Mouse (Mus musculus): ENCODE measurements around the gene Zcchc10.
"Not testable (repeated sequence)": the region's sequence is repeated elsewhere in the genome, so short reads cannot be mapped to it uniquely, and the experiment has no call there.

Zcchc10 gene

DNA sequence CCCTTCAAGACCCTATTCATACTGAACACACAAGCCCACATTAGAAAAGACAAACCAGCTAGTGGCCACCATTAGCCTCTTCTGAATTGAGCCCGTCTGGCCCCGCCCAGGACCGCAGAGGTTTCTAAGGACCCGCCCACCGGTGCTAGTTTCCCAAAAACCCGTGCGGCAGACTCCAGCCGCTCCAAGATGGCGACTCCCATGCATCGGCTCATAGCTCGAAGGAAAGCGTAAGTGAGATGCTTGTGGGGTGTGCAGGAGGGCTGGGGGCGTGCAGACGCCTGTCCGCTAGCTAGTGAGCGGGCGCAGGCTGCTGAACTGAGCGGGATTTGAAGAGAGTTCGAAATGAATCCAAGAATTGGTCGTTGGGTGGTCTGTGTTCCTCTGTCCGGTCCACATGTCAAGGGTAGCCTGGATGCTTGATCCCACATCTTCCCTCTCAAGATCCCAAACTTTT is at the start of gene Zcchc10:
Gene Zcchc10 (plus strand): TSS at position 168 of the 457 bp plus-strand sequence.
- DNase-seq: peak; percentile 86

GRCm38 (mm10) chr11:53275358-53275757 is 49.1 kb upstream of the Zcchc10 start:
- DNase-seq: no peak

GRCm38 (mm10) chr11:53278411-53278810 is 46.1 kb upstream of the Zcchc10 start:
- no peak for DNase-seq

GRCm38 (mm10) chr11:53285885-53286284 is 38.6 kb upstream of the Zcchc10 start:
- DNase-seq: no peak

DNA sequence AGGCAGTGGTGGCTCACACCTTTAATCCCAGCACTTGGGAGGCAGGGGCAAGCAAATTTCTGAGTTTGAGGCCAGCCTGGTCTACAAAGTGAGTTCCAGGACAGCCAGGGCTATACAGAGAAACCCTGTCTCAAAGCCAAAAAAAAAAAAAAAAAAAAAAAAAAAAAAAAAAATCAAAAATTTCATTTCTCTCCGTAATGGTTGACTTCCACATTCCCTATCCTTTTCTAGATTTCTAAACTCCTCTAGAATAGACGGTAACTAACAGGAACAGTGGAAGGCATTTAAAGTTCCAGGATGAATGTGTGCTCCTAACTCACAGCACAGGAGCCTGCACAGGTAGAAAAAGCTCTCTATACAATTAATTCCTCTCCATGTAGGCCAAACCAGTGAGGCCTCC is 34.3 kb upstream of the Zcchc10 start:
- DNase-seq: not testable (repeated sequence)

DNA sequence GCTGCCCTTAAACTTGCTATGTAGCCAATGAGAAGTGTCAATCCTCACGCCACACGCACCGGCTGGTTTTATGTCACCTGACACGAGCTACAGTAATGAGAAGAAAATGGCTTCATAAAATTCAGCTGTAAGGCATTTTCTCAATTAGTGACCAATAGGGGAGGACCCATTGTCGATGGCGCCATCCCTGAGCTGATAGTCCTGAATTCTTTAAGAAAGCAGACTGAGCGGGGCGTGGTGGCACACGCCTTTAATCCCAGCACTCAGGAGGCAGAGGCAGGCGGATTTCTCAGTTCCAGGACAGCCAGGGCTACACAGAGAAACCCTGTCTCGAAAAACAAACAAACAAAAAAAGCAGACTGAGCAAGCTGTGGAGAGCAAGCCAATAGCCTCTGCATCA is 33.6 kb upstream of the Zcchc10 start:
- no peak for DNase-seq

- no peak for DNase-seq
These were observed 30.0 kb upstream of the Zcchc10 start for GRCm38 (mm10) chr11:53294441-53294840.

DNA sequence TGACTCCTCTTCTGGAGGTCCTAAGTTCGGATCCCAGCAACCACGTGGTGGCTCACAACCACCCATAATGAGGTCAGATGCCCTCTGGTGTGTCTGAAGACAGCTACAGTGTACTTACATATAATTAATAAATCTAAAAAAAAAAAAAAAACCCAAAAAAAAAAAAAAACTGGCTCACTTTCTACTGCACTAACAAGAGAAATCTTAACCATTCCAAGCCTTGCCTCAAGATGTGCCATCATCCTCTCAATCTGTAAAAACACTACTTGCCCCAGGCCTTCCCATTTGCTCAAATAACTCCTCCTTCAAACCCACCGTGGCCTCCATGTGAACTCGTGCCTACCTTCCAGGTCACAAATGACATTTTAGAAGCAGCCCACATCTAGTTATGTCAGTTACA is 27.6 kb upstream of the Zcchc10 start:
- no peak for DNase-seq

- no peak for DNase-seq
These were observed 26.3 kb upstream of the Zcchc10 start for GRCm38 (mm10) chr11:53297947-53298860.

- DNase-seq: peak; percentile 77
These were observed 24.7 kb upstream of the Zcchc10 start for GRCm38 (mm10) chr11:53299551-53300329.

DNA sequence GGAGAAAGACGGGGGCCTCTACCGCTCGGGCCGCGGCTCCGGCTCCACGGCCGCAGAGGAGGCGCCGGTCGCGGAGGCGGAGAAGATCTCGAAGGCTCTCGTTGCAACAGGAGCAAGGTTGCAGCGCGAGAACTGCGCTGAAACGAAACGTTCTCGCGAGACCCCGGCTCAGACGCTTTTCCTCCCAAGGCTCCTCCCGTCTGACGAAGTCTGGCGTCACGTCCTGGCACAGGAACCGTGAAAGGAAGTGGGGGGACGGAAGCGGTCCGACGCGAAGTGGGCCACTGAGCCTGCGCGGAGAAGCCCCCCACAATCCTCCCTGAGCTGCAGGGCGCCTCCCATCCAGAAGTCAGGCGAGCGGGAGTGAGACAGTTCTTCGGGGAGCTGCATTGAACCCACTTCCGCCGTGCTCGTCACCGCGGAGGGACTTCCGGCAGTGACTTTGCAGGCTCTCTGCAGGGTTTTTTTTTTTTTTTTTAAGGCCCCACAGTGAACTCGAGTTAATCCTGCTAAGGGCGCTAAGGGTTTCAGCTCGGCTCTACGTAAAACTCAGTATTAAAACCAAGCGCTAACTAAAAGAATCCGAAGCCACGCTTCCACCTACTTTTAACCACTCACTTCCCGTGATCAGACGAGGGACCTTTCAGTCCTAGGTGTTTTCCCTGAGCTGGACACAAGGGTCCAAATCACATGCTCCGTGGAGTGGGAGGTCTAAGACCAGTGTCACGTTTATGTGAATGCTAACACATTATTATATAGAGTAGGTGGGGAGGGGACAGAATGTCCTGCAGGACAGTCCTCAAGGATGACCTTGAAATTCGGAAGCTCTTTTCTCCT is 23.9 kb upstream of the Zcchc10 start, which contains the start of gene Hspa4:
Gene Hspa4 (minus strand): TSS at position 128 of the 837 bp plus-strand sequence.
- DNase-seq: peak; percentile 98

GRCm38 (mm10) chr11:53301167-53301515 is 23.3 kb upstream of the Zcchc10 start:
- no peak for DNase-seq

DNA sequence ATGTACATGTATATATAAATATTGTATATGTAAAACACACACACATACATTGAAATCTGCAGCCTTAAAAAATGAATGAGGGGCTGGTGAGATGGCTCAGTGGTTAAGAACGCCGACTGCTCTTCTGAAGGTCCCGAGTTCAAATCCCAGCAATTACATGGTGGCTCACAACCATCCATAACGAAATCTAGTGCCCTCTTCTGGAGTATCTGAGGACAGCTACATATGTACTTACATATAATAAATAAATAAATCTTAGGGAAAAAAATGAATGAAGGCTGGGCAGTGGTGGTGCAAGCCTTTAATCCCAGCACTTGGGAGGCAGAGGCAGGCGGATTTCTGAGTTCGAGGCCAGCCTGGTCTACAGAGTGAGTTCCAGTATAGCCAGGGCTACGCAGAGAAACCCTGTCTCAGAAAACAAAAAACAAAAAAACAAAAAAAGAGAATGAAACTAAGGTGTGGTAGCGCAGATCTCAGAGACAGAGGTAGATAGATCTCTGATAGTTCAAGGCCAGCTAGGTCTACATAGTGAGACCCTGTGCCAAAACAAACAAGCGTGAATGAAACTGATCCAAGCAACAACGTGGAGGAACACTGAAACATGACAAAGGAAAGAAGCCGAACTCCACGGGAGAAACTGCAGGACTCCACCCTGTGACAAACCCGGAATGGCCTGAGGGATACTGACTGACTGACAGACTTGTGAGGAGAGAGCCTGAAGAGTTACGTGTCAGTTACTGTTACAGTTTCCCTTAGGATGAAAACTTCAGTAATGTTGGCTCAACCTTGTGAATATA is 20.2 kb upstream of the Zcchc10 start:
- no peak for DNase-seq

GRCm38 (mm10) chr11:53306965-53307364 is 17.5 kb upstream of the Zcchc10 start:
- no peak for DNase-seq

DNA sequence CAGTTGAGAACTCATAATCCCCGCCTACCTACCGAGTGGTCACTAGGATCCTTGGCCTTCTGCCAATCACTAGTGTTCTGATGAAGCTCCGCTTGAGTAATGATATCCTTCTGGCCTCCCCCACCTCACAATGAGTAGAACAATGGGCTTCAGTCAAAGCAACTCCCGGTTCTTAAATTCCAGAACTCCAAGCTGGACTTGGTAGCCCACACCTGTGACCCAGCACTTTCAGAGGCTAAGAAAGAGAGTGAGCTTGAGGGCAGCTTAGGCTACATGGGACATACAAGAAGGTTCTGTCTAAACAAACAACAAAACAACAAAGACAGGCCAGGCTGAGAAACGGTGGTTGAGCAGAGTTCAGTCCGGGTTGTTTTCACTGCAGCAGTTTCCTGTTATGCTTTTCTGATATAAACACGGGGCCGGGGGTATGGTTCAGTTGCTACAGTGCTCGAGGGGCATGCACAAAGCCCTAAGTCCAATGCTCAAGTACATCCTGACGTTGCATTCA is 16.9 kb upstream of the Zcchc10 start:
- DNase-seq: no peak

DNA sequence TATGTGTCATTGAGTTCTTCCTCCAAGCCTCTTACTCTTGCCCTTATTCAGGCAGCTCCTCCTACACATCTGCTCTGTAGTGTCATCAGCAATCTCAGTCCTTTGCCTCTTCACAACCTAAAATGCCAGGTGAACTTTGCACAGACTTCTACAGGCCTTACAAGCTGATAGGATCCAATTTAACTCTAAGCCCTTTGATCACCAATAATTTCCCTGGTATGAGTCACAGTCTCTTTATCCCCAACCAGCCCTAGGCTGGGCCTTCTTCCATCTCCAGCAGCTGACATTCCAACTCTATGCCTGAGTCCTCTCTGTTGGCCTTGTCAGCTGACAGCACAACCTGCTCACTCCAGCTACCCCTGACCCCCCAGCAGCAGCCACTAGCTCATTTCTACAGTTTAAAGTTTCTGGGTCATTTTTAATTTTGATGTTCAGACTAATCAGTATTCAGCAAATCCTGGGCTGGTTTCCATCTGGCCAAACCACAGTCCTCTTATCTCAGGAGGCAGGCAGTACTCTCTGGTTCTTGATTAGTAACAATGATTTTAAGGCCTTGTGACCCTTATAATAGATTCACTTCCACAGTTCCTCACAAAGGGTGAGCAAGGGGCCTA is 16.1 kb upstream of the Zcchc10 start:
- DNase-seq: no peak

DNA sequence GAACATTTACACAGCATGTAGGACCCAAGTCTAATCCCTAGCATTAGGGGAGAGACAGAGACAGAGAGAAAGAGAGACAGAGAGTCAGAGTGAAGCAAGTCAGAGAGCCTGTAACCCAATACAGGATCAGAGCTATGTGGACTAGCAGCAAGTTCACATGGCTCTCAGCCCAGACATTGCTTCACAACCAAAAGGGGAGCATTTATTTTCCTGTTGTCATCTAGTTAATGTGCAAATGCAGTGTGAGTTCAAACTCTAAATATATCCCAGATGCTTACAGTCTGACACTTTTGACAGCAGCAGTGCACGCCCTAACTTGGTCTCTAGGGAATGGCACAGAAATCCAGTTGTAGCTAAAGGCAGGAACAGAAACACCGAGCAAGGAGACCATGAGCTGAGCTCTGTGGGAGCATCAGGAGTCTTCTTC is 15.6 kb upstream of the Zcchc10 start:
- DNase-seq: no peak

DNA sequence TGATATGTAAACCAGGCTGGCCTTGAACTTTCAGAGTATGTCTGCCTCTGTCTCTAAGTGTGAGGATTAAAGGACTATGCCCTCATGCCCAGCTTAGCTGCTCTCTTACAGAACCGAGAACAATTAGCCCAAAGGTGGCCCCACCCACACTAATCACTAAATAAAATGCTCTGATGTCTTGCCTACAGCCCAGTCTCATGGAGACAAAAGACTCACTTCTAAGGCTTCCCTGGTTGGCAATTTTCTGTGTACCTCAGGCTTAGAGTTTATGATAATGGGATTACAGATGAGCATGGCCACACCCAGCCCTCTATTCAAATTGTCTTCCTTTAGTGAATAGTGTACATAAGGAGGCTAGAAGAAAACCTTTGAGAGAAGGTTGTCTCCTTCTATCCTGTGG is 13.1 kb upstream of the Zcchc10 start:
- DNase-seq: no peak

- DNase-seq: not testable (repeated sequence)
These were observed 11.7 kb upstream of the Zcchc10 start for GRCm38 (mm10) chr11:53312823-53313222.

- DNase-seq: no peak
These were observed 9.7 kb upstream of the Zcchc10 start for GRCm38 (mm10) chr11:53314770-53315173.

DNA sequence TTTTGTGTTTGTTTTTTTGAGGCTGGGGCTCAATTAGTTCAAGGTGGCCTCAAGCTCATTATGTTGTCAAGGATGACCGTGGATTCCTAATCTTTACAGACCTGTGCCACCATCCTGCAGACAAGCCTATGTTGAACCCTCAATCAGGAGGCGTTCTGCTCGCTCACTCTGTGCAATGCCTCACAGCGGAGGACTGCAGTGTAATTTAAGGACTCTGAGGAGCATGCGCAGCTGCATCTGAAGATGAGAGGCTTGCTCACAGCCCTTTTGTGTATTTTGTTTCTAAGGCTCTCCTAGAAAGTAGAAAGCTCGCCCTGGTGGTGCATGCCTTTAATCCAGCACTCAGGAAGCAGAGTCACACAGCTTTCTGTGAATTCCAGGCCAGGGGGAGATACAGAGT is 7.5 kb upstream of the Zcchc10 start:
- no peak for DNase-seq
